Mouse (Mus musculus): ENCODE data around the gene Smim13.
"Not testable (repeated sequence)": the region's sequence is repeated elsewhere in the genome, so short reads cannot be mapped to it uniquely, and the experiment has no call there.

Gene Smim13

DNA sequence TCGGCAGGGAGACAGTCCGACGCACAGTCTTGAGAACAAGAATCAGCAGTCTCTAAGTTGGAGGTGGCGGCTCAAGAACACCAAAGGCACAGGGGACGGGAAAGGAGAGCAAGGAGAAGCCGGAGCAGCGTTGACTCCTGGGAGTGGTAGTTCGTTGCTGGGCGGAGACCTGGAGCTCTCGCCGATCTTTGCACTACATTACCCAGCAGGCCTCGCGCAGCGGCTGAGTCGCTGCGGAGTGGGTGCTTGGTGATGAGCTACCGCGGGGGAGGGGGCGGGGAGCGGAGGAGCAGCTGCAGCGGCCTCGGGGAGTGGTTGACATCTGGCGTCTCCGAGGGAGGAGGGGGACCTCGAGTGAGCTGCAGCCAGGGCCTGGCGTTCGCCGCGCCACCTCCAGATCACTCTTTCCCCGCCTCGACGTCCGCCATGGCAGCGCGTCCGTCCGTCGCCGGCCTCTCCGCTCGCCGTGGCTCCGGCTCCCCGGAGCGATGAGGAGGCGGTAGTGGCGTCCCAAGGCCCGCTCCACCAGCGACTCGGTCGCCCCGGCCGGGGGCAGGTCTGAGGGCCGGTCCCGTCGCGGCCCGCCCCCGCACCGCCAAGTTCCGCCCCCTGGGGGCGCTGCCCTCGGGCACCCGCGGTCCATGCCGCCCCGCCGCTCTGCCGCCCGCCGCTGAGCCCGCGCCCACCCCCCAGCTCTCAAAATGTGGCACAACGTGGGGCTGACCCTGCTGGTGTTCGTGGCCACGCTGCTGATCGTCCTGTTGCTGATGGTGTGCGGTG, at the start of gene Smim13:
Gene Smim13, plus strand, starts transcription at position 307 of the 780 bp plus-strand sequence.
- DNase-seq (ENCODE audit: low spot score in 2 of 2): peak; percentile 81 to 84

DNA sequence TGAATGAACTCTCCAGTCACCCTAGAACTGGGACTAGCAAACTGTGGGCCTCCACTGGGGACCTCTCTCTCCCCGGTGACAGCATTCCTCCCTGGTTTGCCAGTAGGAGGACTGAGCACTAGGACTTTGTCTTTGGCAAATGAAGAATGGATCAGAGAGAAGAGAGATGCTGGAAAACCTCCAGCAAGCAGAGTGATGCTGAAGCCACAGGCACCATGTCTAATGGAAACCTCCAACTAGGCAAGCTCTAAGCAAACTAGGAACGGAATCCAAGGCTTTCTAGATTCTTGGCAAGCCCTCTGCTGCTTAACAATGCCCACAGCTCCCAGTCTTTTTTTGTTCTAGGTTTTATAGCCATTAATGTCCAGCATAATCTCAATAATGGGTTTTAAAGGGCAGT, 48.8 kb upstream of the Smim13 start:
- DNase-seq (ENCODE audit: low spot score in 2 of 2): no peak

DNA sequence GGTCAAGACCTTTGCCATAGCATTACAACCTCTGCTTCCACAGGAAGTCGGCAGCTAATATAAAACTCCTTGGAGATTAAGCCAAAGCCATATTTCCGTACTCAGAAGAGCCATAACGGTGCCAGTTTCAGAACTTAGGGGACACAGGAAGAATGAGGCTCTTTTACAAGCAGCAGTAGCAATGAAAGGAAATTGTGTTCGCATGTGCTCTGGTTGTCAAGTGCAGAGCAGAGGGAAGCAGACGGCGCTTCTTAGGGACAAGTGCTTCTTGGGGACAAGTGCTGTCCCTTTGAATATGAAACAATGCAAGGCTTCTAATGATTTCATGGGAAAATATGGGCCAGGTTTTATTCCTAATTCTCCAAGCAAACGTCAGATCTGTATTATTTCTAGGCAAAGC, 46.4 kb upstream of the Smim13 start:
- DNase-seq (ENCODE audit: low spot score in 2 of 2): no peak

DNA sequence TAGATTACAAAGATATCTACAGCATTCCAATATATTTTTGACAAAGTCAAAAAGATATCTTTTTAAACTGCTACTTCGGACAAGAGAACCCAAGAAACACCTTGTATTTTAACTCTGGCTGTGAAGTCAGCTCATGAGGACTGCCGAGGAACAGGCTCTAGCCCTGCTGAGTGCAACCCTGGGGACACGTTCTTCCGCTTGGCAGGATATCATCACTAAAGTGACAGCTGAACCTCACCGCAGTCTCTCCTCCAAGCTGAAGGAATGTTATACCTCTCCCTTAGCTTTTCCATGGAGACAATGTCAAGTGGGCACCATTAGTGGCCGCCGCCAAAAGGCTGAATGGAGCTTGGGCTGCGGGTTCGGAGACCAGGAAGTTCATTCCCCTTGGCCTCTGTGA, 46.0 kb upstream of the Smim13 start:
- no peak for DNase-seq (ENCODE audit: low spot score in 2 of 2)

DNA sequence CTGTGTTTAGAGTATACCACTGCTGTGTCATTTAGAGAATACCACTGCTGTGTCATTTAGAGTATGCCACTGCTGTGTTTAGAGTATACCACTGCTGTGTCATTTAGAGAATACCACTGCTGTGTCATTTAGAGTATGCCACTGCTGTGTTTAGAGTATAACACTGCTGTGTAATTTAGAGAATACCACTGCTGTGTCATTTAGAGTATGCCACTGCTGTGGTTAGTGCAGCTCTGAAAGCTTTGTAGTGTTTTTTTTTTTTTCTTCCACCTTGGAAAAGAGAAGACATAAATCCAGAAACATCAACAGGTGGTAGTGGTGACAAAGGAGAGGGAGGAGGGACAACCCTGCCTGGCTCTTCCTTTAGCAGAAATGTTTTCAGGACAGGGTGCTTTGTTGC, 44.1 kb upstream of the Smim13 start:
- not testable (repeated sequence) for DNase-seq (ENCODE audit: low spot score in 2 of 2)

DNA sequence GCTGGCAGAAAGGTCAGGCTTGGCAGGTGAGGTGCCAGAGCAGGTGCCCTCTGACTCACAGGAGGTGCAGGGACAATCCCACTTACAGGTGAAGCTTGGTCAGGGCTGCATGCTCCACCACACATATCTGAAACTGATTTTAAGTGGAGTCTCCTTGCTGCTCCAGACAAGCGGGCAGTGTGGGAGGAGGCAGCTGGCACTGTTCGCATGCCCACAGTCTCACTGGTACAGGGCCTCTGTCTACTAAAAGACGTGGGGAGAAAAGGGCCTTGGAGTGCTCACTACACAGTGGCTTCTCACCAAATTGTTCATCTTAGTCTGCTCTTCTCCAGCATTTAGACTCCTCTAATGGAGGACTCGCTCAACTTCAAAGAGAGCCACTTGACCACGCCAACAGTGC, 43.4 kb upstream of the Smim13 start:
- peak in 1 of 2 experiments; percentile 11 for DNase-seq (ENCODE audit: low spot score in 2 of 2)

DNA sequence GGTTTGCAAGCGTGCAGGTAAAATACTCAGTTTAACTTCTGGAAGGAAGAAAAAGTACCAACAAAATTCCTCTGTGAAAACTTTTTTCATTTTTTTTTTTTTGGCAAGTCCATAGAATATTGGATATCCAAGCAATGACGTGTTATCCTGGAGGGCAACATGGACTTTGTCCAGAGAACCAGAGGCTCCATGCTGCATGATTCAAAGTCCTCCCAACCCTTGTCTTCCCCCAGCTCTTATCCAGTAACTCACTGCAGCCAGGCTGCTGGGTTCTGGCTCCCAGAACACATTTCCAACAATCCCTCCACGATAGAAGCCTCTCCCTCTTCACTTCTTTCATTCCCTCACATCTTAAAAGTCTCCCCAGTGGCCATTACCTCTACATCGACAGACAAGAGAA, 38.4 kb upstream of the Smim13 start:
- no peak for DNase-seq (ENCODE audit: low spot score in 2 of 2)

DNA sequence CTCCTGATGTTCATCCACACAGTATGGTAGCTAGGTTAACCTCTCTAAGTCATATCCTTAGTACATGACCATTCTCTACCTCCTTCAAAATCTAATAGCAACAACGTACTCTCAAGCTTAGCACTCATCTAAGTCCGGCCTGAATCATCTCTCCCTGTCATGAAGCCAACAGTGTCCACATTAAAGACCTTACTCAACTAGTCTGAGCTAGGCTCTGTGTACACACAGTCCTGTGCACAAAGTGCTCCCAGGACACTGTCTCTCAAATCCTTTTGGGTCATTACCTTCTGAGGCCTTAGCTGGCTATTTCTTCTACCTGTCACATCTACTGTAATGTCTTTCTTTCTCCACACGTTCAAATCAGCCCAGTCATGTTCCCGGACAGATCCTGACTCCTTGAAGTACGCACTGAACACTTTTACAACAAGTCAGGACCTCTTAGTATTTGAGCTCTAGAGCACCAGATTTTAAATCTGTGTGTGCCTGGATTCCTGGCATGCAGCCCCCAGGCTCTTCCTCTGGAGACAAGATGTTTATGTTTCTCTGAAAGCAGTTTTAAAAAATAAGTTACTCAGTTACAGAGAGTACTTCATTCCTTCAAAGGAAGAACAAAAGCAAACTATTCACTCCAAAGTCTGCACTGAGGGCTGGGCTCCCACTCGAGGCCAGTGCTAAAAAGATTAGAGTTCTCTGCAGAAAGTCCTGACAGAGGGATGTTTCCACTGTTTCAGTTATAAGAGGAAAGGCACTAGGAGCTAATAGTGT, 36.9 kb upstream of the Smim13 start:
- no peak for DNase-seq (ENCODE audit: low spot score in 2 of 2)

DNA sequence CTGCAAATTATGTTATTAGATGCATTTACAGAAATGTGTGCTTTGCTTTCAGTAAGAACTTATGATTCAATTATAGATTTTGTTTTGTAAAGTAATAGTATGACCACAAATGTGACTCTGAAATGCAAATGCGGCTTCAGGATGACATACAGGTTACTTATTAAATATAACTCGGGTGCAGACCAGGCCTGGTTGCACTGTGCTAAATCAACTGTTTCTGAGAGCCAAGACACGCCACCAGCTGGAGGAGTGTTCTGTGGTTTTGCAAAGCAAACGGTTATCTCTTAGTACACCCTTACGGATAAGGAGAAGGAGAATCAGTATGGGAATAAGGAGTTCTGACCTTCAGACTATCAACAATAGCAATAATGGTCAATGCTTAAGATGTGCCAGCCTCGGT, 34.0 kb upstream of the Smim13 start:
- no peak for DNase-seq (ENCODE audit: low spot score in 2 of 2)

DNA sequence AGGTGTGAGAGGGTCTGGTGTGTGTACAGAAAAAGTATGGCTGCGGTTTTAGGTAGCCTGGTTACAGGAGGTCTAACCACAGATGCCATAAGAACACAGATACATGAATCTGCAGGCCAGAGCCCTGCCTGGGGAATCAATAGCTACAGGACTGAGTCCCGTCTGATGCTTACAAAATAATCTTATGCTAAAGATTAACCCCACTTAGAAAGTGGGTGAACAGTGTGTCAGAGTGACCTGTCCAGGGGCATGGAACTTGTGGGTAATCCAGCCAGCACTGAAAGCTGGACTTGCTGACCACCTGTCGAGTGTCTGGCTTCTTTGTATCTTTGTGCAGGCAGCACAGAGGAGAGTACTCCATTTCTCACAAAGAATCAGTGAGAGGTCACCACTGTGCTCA, 33.4 kb upstream of the Smim13 start:
- no peak for DNase-seq (ENCODE audit: low spot score in 2 of 2)

DNA sequence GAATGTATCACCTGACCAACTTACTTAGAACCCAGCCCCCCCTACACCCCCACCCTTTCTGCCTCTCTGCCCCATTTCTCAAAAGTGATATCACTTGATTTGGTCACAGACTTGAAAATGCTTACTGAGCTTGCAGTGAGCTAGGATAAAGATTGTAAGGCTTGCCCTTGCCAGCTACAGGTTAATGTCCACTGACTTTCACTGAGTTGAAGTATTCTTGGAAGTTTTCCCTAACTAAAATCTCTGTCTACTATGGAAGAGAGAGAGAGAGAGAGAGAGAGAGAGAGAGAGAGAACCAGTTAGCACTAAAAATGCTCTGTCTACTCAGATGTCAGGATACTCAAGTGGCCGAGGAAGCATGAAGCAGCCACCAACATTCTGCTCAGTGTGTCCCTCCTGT, 30.6 kb upstream of the Smim13 start:
- no peak for DNase-seq (ENCODE audit: low spot score in 2 of 2)

DNA sequence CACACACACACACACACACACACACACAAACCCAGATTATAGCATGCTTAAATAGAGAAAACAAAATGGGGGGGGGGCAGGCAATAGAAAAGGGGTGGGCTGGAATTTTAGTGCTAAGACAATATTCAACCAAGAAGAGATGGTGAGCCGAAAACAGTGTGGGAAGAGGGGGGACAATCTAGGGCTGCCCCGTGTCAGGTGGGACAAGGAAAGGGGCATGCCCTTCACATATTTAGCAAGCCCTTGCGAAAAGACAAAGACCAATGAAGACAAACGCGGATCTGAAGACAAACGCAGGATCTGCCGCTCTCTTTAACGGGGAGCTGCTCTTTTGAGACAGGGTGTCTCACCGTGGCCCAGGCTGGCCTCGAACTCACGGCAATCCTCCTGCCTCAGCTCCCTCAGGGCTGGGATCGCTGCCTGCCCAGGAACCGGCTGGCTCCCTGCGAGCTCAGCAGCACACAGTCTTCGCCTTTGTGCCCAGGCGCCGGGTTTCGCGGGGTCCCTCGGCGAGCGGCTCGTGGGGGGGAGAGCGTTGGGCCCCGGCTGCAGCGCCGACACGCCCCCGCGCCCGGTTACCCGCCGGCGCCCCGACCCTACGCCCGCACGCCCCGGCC, 29.8 kb upstream of the Smim13 start:
- DNase-seq (ENCODE audit: low spot score in 2 of 2): peak in 1 of 2 experiments; percentile 21

DNA sequence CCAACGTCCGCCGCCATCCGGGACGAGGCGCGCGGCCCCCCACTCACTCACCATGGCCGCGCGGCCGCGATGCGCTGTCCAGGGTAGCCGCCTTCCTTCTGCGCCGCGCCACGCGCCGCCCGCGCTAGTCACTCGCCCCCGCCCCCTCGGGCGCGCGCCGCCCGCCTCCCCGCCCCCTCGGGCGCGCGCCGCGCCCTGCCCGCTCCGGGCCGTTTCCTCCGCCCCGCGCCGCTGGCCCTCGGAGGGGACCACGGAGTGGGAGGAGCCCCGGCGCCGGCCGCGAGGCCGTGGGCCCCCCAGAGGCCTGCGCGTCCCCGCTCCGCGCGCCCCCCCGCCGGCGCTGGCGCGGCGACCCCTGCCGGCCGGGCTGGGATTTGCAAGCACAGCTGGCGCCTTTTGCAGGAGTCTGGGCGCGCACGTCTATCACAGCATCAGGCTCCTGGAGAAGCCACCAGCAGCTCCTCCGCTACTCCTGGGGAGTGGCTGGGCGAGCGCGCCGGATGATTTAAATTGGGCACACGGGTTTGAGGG, 29.3 kb upstream of the Smim13 start, which contains the start of gene Elovl2:
Gene Elovl2, minus strand, starts transcription at position 102 of the 531 bp plus-strand sequence.
- DNase-seq (ENCODE audit: low spot score in 2 of 2): peak; percentile 35 to 40

DNA sequence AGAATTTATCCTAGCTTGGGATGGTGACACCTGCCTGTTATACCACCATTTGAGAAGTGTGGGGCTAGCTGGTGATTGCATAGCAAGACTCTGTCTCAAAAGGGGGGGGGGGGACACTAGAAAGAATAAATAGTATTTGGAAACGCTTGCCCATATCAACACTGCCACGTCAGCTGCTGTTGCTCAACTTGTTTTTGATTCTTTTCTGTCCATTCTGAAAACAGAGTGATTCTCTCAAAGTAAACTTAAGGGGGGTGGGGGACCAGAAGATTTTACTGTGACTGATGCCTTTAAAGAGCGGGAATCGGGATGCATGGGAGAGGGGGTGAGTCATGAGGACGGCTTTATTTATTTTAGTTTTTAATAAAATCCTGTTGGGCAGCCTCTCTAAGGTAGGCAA, 23.1 kb upstream of the Smim13 start:
- no peak for DNase-seq (ENCODE audit: low spot score in 2 of 2)

DNA sequence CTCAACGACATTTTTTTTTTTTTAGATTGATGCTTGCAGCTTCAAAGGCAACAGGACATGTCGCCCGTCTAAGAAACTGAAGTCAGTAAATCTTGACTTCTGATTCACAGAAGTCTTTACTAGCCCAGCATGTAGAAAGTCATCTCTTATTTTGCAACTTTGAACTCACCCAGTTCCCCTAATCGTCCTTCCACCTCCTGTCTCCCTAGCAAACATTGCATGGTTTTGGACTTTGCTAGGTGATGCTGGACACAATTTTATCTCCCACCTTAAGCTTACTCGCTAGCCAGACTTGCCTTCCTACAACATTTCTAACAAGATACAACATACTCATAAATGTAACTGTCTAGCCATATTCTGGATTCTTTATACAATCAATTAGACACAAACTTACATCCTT, 21.6 kb upstream of the Smim13 start:
- no peak for DNase-seq (ENCODE audit: low spot score in 2 of 2)

DNA sequence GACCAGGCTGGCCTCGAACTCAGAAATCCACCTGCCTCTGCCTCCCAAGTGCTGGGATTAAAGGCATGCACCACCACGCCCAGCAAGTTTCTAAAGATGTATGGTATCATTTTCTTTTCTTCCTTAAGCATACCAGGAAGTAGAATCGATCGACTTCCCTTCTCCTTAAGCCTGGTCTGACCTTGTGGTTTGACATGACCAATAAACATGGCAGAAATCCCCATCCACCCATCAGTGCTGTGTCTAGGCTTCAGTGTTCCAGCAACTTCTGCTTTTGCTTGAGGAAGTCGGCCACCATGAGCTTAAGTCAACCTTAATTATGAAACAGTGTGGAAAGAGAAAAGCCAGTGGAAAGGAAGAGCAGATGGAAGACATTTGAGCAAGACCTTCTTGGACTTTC, 19.4 kb upstream of the Smim13 start:
- no peak for DNase-seq (ENCODE audit: low spot score in 2 of 2)

DNA sequence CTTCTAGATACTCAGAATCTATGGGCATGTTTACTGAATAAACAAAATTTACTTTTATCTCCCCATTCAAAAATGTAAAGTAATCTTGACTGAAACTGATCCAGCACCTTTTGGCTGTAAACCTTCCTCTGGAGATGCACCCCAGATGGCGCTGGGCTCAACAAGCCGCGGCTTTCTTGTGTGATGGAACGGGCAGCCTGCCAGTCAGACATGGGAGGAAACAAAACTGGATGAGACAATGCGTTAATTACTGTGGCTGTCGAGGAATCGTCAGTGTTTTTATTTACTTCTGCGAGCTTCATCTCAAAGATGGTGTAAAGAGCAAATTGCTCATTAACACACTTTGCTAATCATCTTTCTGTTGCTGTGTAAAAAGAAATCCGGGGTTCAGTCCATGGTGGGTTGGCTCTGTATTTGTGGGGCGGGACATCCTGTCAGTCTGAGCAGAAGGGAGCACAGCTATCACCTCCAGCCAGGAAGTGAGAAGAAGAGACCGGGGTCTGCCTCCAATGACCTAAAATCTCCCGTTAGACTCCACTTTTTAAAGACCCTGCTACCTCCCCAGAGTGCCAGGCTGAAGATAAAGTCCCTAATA, 18.2 kb upstream of the Smim13 start:
- no peak for DNase-seq (ENCODE audit: low spot score in 2 of 2)

DNA sequence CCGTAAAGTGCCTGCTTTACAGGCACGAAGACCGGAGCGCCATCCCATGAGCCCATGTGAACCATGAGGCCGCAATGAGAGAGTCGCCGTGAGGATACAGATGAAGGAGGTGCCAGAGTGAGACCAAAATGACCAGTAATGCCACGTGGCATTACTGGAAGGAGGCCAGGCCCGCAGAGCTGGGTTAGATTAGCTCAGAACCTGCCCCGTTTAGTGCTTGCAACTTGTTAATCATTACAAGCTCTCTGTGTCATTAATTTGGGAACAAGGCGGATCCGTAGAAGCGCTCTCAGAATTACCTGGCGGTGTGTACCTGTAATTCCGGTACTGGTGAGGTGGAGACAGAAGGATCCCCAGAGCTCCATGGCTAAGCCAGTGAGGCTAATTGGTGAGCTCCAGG, 17.4 kb upstream of the Smim13 start:
- no peak for DNase-seq (ENCODE audit: low spot score in 2 of 2)

DNA sequence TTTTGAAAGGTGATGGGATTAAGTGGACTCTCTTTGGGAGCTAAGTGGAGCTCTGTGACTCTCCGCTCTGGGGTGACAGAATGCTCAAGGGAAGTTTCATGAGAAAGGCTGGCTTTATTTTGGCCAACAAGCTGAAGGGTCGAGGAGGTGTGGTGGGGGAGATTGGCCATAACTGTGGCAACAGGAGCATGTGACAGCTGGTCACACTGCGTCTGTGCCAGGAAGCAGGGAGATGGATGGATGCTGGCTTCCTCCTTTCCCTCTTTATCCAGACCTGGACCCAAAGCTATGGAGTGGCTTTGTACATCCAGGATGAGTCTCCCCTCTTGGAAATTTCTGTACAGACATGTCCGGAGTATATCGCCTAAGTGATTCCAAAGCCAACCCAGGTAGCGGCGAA, 16.4 kb upstream of the Smim13 start:
- no peak for DNase-seq (ENCODE audit: low spot score in 2 of 2)

DNA sequence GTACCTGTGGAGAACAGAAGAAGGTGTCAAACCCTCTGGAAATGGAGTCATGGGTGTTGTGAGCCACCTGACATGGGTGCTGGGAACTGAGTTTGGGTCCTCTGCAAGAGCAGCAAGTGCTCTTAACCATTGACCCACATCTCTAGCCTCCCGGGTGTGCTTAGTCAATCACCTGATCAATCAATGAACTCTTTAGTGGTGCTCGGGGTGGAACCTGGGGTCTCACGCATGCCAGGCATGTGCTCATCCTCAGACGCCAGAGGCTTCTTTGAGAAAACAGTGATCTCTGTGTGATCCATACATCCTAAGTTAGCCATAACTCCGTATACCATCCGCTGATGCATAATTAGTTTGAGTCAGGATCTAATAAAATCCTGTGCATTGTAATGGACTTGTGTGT, 14.5 kb upstream of the Smim13 start:
- no peak for DNase-seq (ENCODE audit: low spot score in 2 of 2)

DNA sequence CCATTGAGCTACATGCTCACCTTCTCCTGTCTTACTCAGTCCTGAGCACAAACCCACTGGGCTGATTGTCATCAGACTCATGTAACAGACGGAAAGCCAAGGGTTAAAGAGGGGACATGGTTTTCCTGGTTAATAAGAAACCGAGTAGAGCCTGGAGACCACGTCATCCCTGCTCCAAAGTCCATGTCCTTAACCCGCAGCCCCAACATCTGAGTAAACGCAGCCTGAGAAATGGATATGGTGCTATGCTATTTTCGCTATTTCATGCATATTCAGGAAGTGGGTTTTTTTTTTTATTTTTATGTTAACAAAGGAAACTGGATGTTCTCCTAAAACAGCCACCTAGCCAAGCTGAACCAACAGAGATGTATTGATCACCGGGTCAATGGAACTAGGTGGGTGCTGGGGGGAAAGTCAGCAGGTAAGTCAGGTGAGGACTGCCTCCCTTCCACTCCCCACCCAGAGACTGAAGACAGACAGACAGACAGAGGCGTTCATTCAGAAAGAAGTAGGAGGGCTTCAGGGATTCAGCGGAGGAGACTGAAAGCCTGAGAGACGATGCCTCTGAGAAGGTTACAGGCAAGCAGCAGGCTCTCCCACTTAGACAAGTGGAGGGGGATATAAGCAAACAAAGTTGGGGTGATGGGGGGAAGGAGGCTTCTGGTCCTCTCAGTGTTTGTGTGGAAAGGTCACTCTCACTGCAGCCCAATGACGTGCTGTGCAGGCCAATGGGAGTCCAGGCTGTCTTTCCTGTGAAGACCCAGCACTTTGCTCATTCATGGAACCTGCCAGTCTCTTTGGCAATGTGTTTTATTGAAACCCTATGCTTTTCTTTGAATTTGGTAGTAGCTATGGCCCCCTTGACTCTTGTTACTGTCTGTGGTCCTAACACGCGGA, 13.6 kb upstream of the Smim13 start:
- DNase-seq (ENCODE audit: low spot score in 2 of 2): no peak
